Mouse (Mus musculus): Measurements from ENCODE around the gene Ttc28. TPM values are rescaled to one million over a fixed set of nuclear protein-coding genes. Genes with fewer than 3 reads are reported as not detected.

Ttc28 gene
- total RNA-seq, 2 experiments from 2014 or later = 17.9 to 18.4 TPM

GRCm38 (mm10) chr5:111028340-111028739 lies 148.7 kb downstream of the Ttc28 start:
- intact Hi-C loops (cut with DNase I; ENCODE audit: low total_unique reads) = no loop called here
- DNase-seq = no peak

- DNase-seq = no peak
- intact Hi-C loops (cut with DNase I; ENCODE audit: low total_unique reads) = no loop called here
Observed at GRCm38 (mm10) chr5:111028952-111029351, 149.3 kb downstream of the Ttc28 start.

GRCm38 (mm10) chr5:111032687-111033295 lies 153.2 kb downstream of the Ttc28 start:
- no peak for DNase-seq
- intact Hi-C loops (cut with DNase I; ENCODE audit: low total_unique reads) = no loop called here

- DNase-seq = no peak
- intact Hi-C loops (cut with DNase I; ENCODE audit: low total_unique reads) = no loop called here
Observed at GRCm38 (mm10) chr5:111033489-111033888, 153.9 kb downstream of the Ttc28 start.

- no peak for DNase-seq
- intact Hi-C loops (cut with DNase I; ENCODE audit: low total_unique reads) = no loop called here
Observed at GRCm38 (mm10) chr5:111037123-111037748, 157.6 kb downstream of the Ttc28 start.

- DNase-seq = no peak
- intact Hi-C loops (cut with DNase I; ENCODE audit: low total_unique reads) = no loop called here
Observed at GRCm38 (mm10) chr5:111039771-111040170, 160.2 kb downstream of the Ttc28 start.

- no peak for DNase-seq
- intact Hi-C loops (cut with DNase I; ENCODE audit: low total_unique reads) = no loop called here
Observed at GRCm38 (mm10) chr5:111041952-111042351, 162.3 kb downstream of the Ttc28 start.

GRCm38 (mm10) chr5:111044193-111044592 lies 164.6 kb downstream of the Ttc28 start:
- DNase-seq = no peak
- intact Hi-C loops (cut with DNase I; ENCODE audit: low total_unique reads) = no loop called here

GRCm38 (mm10) chr5:111046359-111046758 lies 166.8 kb downstream of the Ttc28 start:
- DNase-seq = no peak
- intact Hi-C loops (cut with DNase I; ENCODE audit: low total_unique reads) = no loop called here

GRCm38 (mm10) chr5:111046841-111047476 lies 167.4 kb downstream of the Ttc28 start:
- DNase-seq = no peak
- intact Hi-C loops (cut with DNase I; ENCODE audit: low total_unique reads) = no loop called here

- intact Hi-C loops (cut with DNase I; ENCODE audit: low total_unique reads) = no loop called here
- DNase-seq = no peak
Observed at GRCm38 (mm10) chr5:111048036-111048435, 168.4 kb downstream of the Ttc28 start.

- DNase-seq = no peak
- intact Hi-C loops (cut with DNase I; ENCODE audit: low total_unique reads) = no loop called here
Observed at GRCm38 (mm10) chr5:111049584-111049983, 170.0 kb downstream of the Ttc28 start.

- intact Hi-C loops (cut with DNase I; ENCODE audit: low total_unique reads) = no loop called here
- DNase-seq = peak; percentile 36
Observed at GRCm38 (mm10) chr5:111050135-111050534, 170.5 kb downstream of the Ttc28 start.

GRCm38 (mm10) chr5:111054380-111054779 lies 174.8 kb downstream of the Ttc28 start:
- DNase-seq = no peak
- intact Hi-C loops (cut with DNase I; ENCODE audit: low total_unique reads) = no loop called here

- intact Hi-C loops (cut with DNase I; ENCODE audit: low total_unique reads) = no loop called here
Observed at GRCm38 (mm10) chr5:111054848-111055428, 175.3 kb downstream of the Ttc28 start.

GRCm38 (mm10) chr5:111055507-111055906 lies 175.9 kb downstream of the Ttc28 start:
- DNase-seq = no peak
- intact Hi-C loops (cut with DNase I; ENCODE audit: low total_unique reads) = no loop called here

More at GRCm38 (mm10) chr5:111054848-111055428, 175.3 kb downstream of the Ttc28 start:
- DNase-seq = no peak

- DNase-seq = no peak
- intact Hi-C loops (cut with DNase I; ENCODE audit: low total_unique reads) = no loop called here
Observed at GRCm38 (mm10) chr5:111057084-111057483, 177.5 kb downstream of the Ttc28 start.

GRCm38 (mm10) chr5:111058401-111059139 lies 179.0 kb downstream of the Ttc28 start:
- DNase-seq = no peak
- intact Hi-C loops (cut with DNase I; ENCODE audit: low total_unique reads) = no loop called here

- no peak for DNase-seq
- intact Hi-C loops (cut with DNase I; ENCODE audit: low total_unique reads) = no loop called here
Observed at GRCm38 (mm10) chr5:111059140-111059921, 179.7 kb downstream of the Ttc28 start.
